Mouse (Mus musculus): Measurements from ENCODE around the gene Svopl.

The Svopl gene

GRCm38 (mm10) chr6:38046838-38047237, at the start of gene Svopl:
Gene Svopl, minus strand, starts transcription at chr6:38046996.
- DNase-seq: no peak

DNA sequence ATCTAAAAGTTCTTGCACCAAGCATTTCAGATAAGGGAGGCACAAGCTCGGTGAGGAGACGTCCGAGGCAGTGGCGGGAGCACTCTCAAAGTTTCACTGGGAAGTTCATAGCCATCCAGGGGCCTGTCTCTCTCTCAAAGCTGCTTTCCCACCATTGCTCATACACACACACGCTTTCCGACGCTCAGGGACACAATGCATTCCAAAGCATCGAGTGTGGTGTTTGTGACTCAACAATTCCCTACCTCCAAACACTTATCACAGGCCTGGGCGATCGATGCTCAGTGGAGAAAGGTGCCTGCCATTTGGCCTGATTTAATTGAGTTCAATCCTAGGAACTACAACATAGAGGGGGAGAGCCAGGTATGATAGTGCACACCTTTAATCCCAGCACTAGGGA, 47.9 kb upstream of the Svopl start:
- no peak for DNase-seq

DNA sequence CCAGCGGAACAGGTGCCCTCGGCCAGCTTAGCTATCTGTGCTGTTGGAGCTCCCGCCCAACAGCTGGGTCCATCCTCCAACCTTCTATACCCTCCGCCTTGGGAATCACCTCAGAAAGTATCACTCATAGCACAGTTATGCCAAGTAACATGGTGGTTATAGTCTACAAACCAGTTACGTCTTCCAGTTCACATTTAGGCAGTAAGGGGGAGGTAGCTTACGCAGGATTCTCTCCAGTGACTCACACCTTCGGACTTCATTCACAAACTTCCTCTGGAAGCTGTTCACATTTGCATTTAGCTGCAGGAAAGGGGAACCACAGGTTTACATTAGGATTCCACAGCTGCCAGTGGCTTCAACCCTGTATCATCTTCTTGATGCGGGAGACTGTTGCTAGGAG, 45.7 kb upstream of the Svopl start:
- no peak for DNase-seq

- DNase-seq: no peak
These were observed 40.6 kb upstream of the Svopl start for GRCm38 (mm10) chr6:38087242-38088026.

DNA sequence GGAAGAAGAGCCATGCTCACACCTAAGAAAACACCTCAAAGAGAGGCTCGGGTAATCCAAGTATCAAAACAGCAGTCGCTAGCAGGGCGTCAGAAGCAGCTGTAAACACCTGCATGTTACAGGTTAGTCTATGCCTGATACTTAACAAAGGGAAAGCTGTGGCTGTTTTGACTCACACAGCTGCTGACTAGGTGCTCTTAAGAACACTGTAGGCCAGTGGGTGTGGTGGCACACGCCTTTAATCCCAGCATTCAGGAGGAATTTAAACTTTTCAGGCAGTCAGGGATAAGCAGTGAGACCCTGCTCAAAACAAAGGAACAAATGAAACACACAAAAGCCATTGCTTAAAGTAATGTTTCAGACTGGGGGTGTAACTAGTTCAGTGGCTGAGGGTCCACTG, 36.4 kb upstream of the Svopl start:
- no peak for DNase-seq

GRCm38 (mm10) chr6:38081727-38082341, 35.0 kb upstream of the Svopl start:
- DNase-seq: no peak

DNA sequence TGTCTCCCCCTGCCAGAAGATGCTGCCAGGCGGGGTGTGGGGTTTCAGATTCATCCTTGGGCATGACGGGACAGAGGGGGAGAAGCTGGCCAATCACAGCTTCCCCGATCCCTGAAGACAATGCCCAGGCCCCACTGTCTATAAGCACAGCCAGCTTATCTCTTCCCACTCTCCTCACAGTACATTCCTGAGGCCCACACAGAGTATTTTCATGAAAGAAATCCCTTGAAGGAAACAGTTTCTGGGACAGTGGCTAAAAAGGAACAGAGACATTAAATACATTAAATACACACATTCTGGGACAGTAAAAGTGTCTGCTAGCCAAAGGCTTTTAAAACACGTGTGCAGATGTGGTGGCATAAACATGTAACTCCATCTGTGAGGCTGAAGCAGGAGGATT, 33.6 kb upstream of the Svopl start:
- DNase-seq: no peak

DNA sequence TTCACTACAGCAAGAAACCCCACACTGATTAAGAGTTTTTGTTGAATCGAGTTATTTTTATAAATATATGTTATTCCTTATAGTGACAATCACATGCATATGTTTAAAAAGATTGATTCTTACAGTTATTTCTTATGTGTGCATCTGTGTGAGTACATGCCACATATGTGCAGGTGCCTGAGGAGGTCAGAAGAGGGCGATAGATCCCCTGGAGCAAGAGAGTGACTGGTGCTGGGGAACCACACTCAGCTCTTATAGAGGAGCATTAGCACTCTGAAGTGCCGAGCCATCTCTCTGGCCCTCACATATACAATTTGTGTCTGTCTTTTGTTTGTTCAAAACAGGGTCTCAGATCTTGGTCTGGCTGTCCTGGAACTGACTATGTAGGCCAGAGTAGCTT, 26.8 kb upstream of the Svopl start:
- no peak for DNase-seq

GRCm38 (mm10) chr6:38072137-38072796, 25.5 kb upstream of the Svopl start:
- DNase-seq: no peak

DNA sequence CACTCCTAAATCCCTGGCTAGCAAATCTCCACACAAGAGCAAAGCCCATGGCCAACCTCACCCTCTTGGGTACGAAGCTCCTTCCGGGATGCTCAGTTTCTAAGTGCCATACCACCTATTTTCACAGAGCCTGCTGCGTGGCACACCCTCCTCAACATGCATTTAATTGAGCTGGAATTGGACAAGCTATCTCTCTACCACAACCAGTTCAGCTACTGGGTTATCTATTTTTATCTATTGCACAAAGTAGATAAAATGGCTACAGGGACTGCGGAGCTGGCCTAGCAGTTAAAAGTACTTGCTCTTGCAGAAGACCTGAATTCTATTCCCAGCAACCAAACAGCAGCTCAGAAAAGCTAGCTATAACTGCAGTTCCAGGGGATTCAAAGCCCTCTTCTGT, 24.5 kb upstream of the Svopl start:
- DNase-seq: no peak

- peak; percentile 54 for DNase-seq
These were observed 19.4 kb upstream of the Svopl start for GRCm38 (mm10) chr6:38066215-38066614.

DNA sequence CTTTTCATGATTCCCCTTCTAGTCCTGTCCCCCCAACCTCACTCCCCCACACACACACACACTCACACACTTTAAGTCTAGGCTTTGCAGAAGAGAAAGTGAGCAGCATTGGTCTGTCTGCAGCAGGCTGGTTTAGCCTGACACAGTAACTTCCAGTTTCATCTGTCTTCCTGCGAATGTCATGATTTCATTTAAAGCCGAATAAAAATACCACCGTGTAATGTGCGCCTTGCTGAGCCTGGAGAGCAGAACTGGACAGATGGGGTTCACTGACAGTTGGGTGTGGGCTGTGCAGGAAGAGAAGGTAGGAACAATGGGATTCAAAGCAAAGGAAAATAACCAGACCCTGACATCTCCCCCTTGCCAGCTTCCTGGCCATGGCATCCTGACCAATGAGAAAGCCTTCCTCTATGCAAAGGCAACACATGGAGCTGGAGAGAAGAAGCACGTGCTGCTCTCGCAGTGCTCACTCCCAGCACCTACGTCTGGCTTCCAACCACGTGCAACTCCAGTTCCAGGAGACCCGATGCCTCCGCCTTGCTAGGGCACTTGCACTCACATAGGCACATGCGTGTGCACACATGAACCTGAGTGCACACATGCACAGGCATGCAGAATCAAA, 18.8 kb upstream of the Svopl start:
- peak; percentile 47 for DNase-seq

DNA sequence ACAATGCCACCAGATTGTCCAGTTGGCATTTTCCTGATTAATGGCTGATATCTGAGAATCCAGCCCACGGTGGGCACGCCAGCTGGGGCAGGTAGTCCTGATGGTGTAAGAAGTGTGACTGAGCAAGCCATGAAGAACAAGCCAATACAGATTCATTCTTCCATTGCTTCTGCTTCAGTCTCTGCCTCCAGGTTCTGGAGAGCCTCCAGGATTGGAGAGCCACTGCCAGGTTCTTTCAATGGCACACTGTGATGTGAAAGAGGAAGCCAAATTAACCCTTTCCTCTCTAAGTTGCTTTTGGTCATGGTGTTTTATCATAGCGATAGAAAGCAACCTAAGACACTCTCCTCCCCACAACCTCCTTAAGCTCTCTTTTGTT, 18.3 kb upstream of the Svopl start:
- DNase-seq: peak; percentile 51

DNA sequence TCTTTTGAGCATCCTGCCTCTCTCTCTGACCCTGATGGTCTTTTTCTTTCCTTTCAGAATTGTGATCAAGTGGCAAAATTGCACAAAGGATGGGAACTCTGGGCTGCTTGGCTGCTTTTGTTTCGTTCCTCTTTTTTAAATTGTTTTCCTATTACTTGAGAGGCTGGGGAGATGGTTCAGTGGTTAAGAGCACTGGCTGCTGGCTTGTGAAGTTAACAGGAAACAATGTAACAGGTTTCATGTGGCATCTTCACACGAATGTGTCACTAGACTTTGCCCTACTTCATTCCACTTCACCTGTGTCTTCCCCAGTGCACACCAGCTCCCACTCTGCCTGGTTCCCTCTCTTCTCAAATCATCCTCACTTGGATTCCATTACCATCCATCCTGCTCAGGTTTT, 17.8 kb upstream of the Svopl start:
- DNase-seq: no peak

DNA sequence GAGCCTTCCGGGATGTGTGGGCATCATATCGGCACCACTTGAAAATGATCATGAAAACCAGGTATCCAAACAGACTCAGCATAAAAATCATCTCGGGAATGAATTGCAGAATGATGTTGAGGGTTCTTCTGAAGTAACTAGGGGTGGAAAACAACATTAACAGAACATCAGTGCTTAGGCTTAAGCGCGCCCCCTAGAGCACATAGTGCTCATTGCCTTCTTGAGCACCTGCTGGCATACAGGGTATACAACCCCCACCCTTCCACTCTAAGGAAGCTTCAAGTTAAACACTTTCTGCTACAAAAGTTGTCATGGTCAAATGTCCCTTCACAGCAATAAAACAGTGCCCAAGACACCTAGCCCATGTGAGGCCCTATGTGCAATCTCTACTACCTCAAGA, 12.0 kb upstream of the Svopl start:
- DNase-seq: no peak

DNA sequence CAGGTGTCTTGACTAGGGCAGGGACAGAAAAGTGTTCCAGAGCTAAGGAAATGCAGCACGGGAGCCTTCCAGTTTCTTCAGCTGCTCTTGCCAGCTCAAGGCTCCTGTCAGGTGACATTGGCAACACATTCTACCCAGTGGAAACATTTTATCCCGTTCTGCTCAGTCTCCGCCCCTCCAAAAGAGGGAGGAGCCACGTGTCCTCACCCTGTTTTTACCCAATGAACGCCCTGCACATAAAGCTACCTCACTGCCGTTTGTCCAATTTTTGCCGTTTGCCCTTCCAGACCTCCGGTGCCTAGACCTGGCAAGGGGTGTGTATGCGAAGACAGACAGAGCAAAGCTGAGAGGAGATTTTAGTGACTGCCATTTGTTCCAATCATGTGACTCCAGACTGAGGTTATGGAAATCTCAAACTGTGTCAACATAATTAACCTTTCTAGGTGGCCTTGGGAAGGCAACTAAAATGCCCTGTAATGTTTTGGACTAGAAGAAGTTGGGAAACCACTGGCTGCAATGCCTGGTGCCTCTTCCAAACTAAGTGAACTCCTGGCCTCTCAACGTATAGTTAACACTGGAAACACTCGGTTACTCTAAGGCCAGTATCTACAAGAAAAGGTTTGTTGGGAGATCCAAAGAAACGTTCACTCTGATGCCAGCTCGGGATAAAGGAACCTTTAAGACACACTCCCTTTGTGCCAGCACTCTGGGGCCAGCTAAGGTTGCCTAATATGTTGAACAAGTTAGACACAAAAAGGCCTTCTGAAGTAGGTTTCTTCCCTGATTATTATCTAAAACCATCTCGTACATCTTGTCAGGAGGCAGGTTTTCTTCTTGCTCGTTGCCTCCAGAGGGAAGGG, 8.9 kb upstream of the Svopl start:
- no peak for DNase-seq

DNA sequence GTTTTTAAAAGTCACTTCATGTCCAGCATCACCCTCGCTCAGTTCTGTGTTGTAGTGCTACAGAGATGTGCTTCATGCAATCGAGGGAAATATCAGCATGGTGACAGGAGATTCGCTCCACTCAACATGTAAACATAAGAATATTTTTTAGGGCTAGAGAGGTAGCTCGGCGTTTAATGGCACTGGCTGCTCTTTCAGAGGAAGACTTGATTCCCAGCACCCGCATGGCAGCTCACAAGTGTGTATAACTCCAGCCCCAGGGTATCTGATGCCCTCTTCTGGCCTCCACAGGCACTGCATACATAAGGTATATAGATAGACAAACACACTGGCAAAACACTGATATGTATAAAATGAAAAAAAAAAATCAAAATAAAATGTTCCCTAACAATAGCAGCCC, 2.8 kb upstream of the Svopl start:
- no peak for DNase-seq

GRCm38 (mm10) chr6:38048800-38049561, 2.2 kb upstream of the Svopl start:
- no peak for DNase-seq

- no peak for DNase-seq
These were observed 1.2 kb upstream of the Svopl start for GRCm38 (mm10) chr6:38048003-38048402.

GRCm38 (mm10) chr6:38032801-38033566, 13.8 kb downstream of the Svopl start:
- no peak for DNase-seq

DNA sequence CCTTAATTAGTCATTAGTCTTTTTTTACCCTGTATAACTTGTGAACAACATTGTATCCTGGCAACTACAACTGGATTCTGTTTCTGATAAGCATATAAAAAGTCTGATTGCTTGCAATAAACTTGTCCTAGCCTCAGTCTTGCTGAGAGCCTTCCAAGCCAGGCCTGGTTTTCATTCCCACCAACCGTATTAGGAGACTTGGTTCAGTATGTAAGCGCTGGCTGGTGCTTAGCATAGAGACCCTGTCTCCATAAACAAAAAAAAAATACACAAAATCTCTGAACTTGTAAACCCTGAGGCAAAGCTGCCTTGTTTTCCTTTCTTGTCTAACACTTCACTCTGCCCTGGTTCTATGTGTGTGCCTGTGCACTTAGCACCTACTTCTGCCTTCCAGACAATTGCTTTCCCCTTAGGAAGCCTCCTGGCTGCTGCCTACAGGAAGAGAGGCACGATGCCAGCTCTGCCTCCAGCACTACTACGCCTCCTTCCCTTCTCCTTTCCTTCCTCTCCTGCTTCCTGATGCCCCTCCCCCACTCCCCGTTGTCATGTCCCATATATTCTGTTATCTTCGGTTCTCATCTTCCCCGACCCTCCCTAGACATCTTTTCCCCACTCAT, 14.8 kb downstream of the Svopl start:
- DNase-seq: peak; percentile 11

Measured in right cerebral cortex, postnatal 25 days (tissue).